Mouse (Mus musculus): ENCODE measurements at regions not wholly inside any gene's neighbourhood (a gene's known extent, or its start where the extent isn't known, plus 50 kb on each side); places are given as distances from the start of the nearest gene placed in this dataset.

DNA sequence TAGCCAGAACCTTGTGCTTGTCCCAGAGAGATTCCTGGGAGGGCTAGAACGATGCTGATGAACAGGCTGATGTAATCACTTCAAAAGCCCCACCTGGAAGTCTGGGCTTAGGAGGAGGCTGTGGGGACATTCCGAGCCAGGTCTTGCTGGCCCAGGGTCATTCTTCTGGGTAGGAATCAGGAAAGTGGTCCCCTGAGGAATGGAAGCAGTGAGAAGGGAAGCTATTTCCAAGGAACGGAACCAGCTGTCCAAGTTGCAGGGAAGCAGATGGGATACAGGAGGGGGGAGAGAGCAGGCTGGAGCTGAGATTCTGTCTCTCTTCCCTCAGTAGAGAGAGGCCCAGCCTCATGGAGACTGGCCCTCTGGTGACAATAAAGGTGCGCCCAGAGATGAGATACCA is 243.9 kb downstream of the Tcf7l2 start:
- intact Hi-C loops (cut with DNase I): no loop called here
- peak; percentile 32 to 40 for DNase-seq

DNA sequence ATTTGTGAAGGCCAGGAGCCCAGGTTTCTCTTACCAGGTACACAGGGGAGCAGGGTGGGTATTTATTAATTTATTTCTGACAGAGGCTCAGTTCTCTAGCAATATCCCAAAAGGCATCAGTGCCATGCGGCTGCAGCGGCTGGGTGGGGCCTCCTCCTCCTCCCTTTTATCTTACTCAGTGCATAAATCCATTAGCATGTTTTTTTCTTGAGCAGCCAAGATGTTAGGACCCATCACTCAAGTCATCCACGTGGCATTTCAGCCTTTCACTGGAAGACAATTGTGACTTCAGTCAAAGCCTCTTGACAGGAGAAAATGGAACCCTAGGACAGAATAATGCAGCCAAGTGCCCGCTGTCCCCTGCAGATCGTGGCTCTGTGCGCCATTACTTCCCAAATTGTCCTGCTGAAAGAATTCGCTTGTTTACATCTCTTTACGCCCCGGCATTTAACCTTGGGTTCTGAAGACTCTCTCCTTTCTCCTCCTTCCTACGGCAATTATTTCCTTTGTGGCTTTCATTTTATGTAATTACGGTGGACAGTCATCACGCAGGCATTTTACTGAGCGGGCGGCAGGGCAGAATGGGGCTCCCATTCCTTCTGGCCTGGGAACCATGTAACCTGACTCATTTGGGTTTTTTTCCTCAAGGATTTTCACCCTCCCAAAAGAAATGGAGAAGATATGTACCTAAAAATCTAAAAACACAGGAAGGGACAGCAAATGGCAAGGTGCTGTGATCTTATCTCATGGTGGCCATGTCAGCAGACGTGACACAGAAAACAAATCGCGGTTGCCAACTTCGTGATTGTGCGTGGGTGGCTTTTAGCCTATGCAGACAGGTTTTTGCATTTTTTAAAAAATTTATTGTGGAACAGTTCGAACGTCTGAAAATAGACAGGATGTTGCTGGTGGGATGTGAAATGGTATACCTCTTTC is 250.4 kb downstream of the Tcf7l2 start:
- intact Hi-C loops (cut with DNase I): no loop called here
- DNase-seq: no peak

DNA sequence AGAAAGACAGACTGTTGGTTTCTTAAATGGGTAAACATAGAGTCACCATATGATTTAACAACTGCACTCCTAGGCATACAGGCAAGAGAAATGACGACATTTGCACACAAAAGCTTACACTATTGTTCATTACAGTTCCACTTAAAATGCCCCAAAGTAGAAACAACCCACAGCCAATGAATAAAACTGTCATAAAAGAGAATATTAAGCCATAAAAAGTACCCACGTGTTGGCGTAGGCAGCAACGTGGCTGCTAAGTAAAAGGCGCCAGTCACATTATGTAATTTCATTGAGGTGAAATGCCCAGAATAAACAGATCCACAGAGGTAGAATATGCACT is 251.1 kb downstream of the Tcf7l2 start:
- DNase-seq: no peak
- intact Hi-C loops (cut with DNase I): no loop called here

DNA sequence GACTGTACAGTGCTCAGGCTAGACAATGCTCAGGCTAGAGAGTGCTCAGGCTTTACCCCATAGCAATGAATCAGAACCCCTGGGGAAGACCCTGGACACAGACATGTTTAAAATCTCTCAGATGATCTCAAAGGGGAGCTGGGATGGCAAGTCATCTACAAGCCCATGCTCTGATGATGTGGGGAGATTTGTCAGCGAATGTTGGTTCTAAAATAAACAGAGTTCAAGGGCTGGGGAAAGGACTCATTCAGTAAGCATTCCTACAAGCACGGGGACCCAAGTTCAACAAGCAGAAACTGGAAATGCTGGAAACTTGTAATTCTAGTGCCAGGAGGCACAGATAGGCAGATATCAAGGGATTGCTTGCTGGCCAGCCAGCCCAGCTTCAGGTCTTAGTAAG is 254.1 kb downstream of the Tcf7l2 start:
- intact Hi-C loops (cut with DNase I): no loop called here
- DNase-seq: no peak

DNA sequence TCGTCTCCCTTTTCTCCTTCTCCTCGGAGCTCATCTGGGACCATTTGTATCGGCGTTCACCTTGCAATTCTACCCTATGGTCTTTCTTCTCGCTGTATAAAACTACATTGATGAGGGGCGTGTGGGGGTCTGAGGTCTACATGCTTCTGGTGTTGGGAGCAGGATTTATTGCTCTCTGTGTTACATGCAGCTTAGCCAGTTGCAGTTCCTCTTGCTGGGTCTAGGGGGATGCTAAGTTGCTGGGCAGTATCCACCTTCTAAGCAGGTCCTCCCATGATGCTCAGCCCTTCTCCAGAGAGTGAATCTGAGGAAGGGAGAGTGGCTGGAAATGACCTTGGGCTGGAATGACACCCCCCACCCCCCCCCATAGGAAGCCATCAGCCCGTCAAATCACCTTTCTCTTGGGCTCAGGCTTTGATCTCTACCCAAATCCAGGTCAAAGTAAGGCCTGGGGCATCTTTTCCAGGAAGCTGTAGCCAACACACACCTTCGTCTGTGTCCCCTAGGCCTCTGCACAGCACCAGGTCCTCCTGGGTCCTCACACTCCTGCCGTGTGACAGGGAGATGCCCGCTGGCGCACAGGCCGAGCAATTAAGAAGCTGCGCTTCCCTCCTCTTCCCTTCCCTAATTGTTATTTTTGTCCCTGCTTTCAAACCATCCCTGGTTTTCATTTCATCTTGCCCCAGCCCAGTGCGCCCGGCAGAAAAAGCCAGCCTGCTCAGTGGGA is 257.0 kb downstream of the Tcf7l2 start:
- intact Hi-C loops (cut with DNase I): no loop called here
- no peak for DNase-seq

DNA sequence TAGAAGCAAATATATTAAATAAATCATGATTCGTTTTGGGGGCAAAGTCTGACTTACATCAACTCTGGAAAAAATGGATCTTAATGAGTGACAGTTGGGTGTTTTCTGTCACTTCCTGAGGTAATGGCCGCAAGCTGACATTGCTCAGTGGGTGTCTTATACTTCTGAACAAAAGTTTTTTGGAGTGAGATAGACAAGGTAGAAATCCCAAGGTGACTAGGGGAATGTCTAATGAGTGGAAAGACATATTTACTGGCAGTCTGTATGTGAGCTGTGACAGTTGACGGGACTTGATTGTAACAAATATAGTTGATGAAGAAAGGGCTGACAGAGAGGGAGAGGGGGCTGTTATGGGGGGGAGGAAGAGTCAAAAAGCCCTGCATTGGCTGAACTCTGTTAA is 257.8 kb downstream of the Tcf7l2 start:
- intact Hi-C loops (cut with DNase I): no loop called here
- no peak for DNase-seq

DNA sequence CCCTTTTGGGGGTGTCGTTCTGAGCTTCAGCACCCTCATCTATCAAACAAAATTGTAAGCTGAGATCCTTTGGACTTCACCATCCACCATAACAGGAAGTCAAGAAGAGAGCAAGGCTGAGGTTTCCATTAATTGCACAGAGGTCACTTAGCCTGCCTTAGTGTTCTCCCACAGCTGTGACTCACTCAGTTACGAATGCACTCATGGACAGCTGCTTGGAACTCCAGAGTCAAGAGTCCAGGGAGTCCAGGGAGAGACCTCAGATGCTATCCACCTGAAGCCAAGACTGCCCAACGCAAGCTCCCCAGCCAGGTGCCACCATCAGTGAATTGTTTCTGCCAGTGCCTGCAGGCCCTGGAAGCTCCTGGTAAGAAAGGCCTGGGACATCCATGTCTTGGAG is 259.8 kb downstream of the Tcf7l2 start:
- intact Hi-C loops (cut with DNase I): no loop called here
- DNase-seq: no peak

DNA sequence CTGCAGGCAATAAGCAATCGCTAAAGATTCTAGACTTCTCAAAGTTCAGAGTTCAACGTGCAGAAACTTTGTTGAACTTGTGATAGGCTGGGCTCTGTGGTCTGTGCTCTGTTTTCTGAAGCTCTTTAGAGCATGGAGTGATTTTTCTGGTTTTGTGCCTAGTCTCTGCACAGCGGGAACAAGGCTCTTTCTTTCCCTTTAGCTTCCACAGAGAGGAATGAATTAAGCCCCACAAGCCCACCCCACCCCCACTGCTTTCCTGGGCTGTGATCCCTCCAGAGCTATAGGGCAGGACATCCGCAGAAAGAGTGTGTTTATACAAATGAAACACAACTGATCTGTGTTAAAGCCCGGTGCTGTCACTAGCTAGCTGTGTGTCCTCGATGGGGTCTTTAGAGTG is 264.3 kb downstream of the Tcf7l2 start:
- DNase-seq: no peak
- intact Hi-C loops (cut with DNase I): no loop called here

DNA sequence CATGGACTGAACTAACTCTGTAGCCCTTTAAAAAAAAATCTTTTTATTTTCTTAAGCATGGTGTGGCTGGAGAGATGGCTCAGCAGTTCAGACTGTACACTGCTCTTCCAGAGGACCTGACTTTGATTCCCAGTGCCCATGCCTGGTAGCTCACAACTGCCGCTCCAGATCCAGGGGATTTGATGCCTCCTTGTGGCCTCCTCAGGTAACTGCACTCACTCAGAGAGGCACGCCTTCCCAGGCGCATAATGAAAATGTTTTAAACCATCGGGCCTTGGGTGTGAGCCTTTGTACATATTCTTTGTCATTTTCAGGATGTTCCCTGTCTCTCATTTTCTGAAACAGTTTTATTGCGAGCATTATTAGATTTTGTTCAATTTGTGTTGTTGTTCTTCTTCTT is 265.8 kb downstream of the Tcf7l2 start:
- no peak for DNase-seq
- intact Hi-C loops (cut with DNase I): no loop called here

DNA sequence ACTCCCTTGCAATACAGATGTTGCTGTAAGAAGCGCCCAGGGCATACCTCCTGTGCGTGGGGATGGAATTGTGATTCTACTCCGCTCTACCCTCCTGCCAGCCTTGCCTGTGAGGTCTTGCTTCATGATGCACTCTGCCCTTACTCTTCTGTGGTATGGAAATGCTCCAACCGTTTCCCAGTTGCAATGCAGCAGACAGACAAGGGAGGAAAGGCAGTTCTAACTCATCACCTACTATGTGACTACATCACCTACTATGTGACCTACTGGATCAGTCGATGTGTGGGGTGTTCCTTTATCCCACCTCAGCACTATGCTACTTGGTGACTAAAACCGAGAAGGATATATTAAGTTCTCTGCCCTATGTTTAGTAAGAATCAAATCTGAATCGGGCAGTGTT is 269.1 kb downstream of the Tcf7l2 start:
- intact Hi-C loops (cut with DNase I): loop anchor here (1.0 kb wide), 1 partner anchor 40 kb away; no protein-coding TSS in a partner anchor
- no peak for DNase-seq

DNA sequence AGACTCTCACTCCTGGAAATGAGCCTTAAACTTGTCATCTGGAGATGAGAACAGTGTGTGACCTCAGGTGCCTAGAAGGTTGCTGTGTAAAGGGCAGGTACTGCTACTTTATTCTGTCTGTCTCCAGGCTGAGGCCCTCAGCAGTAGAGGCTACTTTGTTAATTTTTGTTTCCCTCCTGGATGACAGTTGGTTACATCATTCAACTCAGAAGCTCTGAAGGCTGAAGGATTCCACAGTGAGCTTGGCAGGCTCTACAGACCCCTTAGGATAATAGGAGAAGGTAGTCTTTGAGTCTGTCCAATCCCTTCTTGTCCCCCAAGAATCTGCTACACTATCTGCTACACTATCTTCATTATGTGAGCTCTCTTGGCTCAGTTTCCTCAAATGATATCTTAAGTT is 269.7 kb downstream of the Tcf7l2 start:
- intact Hi-C loops (cut with DNase I): loop anchor here (1.0 kb wide), 1 partner anchor 41 kb away; no protein-coding TSS in a partner anchor
- no peak for DNase-seq

DNA sequence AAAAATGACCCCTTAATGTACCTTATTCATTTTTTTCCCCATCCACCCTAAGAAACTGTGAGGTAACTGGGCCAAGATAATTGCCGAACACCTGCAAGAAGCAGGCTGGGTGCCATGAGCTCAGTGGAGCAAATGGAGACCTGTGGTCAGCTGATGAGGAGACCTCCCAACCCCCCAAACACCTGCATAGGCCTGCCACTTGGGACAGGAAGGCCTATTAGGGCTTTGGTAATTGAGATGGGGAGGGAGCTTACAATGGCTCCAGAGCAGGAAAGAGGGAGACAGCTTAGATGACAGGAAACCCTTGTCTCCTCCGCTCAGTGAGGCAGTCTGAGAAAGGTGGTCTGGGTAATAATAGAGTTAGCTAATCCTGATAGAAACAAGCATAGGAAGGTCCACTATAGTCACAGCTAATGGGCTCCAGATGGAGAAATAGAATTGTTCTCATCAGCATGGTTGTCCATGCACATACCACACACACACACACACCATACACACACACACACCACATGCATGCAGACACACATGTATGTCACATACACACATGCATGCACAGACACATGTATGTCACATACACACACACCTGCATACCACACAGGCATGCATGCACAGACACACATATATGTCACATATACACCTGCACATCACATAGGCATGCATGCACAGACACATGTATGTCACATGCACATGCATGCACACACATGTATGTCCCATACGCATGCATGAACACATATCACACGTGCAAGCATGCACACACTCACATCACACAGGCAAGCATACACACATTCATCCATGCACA is 270.2 kb upstream of the Habp2 start:
- intact Hi-C loops (cut with DNase I): no loop called here

DNA sequence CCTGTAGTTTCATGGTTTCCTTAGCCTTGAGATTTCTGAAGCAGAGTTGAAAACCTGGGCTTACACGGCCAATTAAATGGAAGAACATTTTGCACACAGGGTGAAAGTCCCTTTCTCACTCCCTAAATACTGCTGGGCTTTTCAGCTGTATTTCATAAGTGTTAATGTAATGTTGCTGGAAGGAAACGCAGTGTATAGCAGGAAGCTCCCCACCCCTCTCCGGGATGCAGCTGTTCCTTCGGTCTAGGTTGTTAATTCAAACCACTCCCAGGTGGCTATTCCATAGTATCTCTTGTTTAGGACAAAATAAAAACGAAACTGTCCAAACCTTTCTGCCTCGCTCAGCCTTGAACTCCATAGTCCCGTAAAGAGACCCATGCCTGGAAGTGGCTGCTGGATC is 269.4 kb upstream of the Habp2 start:
- intact Hi-C loops (cut with DNase I): no loop called here
- no peak for DNase-seq

More for the DNA sequence above, 270.2 kb upstream of the Habp2 start:
- DNase-seq: no peak

DNA sequence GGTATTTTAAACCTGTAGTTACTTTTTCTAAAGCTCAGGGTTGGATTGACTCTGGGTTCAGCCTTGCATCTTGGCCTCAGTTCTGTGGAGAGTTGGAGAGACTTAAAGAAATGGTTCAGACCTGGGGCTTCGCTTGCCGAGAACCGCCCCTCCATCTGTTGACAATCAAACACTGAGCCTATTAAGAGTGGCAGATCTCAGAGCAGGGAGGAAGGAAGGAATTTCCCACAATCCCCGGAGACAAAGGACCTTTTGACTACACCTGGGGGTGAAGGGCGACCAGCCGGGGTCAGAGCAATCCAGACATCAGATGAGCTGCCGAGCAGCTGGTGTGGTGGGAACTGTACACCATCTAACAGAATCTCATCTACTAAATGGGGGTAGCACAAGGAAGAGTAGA is 267.8 kb upstream of the Habp2 start:
- no peak for DNase-seq
- intact Hi-C loops (cut with DNase I): no loop called here

DNA sequence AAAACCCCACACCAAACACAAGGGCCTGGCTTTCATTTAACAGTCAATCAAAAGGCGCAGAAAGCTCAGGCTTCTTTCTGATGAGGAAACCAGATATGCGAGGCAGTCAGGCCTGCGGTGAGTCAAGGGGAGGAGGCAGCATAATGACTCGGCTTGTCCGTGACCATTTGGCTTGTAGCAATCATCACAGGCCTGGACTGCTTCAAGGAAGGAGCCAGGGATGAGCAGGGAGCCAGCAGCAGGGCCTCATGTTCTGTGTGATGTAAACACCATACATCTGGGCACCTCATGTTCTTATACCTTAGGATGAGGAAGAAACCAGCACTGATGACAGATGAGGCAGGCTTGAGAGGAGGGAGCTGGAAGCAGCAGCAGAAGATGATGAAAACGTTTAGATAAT is 264.6 kb upstream of the Habp2 start:
- no peak for DNase-seq
- intact Hi-C loops (cut with DNase I): no loop called here

DNA sequence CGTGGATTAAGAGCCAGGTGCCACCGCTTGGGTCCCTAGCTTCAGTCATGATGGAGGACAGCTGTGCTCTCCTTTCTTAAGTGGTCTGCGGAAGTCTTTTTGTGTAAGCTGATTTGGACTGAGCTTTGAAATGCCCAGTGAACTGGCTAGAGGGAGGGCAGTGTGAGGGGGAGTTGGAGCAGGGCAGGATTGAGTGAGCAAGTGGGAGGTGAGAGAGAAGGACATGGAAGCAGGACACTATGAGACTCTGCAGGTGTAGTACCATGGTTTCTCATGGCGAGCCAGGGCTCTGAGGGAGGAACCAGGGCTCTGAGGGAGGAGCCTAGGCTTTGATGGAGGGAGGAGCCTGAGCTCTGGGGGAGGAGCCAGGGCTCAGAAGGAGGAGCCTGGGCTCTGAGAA is 262.3 kb upstream of the Habp2 start:
- DNase-seq: no peak
- intact Hi-C loops (cut with DNase I): no loop called here

DNA sequence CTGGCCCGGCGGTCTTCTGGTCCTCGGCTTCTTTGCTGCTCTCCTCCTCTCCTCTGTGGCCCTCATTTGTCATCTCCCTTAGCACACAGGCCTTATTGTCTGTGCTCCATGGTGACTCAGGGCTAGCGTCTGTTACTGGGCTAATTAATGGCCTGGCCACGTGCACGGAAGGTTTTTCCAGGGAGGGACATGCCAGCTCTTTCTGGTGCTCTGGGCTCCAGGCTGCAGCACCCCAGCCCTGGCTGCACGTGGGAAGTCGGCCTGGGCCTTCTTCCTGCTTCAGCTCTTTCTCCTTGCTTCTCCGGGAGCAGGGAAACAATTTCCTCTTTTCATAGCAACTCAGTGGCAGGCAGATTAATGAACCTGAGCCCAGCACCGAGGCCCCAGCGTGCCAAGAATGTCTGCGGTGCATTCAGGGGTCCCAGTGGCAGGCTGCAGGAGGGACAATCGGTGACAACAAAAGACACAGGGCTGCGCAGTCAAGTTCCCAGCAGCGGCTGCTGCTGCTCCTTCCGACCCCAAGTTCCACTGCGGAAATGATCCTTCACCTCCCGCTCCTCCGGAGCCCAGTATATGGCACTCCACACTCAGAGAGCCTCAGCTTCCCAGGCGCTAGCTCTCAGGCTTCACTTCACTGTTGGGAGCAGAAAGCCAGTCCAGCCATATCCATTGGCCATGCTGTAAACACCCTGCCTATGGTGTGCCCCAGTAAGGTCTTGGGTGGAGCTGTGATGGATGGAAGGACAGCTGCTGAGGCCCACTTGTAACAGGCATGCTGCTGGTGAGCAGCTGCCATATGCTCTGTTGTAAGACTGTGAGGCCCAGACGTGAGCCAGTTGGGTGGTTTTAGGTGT is 257.3 kb upstream of the Habp2 start:
- intact Hi-C loops (cut with DNase I): no loop called here
- no peak for DNase-seq

DNA sequence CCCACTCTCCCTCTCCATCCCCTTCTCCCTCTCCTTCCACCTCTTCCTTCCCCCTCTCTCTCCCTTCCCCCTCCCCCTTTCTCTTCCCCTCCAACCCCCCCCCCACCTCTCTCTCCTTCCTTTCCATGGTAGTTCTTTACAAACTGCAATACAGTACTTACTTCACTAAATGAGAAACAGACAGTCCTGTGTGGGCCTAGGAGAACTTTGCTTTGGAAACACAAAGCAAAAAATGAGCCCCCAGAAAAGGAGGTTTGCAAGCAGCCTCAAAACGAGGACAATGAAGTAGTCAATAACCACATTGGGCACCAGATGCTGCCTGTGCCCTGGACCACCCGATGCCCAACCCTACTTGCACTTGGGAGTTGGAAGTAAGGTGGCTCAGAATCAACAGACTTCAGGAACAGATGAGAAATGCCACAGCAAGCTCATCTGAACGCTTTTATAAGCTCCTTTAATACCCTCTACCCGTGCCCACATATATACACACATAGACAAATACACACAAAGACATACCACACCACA is 256.5 kb upstream of the Habp2 start:
- no peak for DNase-seq
- intact Hi-C loops (cut with DNase I): no loop called here

DNA sequence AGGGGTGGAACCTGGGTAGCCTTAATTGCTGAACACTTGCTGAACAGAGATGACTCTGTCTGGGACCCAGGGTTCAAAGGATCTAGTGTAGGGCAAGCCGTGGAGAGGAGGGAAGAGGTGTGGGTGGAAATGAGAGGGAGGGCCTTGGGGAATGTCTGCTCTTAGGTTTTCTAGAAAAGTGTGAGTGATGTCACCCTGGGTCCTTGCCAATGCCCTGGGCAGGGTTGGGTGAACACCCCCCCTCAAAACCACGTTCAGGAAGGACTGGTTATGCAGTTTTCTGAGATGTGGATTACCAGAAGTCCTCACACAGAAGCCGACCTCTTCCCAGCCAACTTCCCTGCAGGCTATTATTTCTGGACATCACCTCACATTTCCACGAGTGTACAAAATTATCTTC is 252.4 kb upstream of the Habp2 start:
- DNase-seq: no peak
- intact Hi-C loops (cut with DNase I): no loop called here

DNA sequence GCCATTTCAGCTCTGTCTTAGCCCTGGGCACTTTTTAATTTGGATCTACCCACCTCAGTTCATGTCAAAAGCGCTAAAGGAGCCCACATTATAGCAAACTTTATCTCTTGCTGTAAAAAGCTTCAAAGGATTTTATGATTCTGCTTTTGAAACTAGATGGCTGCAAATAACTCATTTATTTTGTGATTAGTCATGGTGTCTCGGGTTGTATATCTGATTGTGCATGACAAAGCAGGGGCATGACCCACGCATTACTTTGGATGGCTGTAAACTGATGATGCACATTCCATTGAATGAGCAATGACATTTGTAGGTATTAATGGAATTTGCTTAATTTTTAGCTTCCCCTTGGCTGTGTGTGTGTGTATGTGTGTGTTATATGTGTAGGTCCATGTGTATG is 249.4 kb upstream of the Habp2 start:
- DNase-seq: no peak
- intact Hi-C loops (cut with DNase I): no loop called here
